Mouse (Mus musculus): ENCODE results near the gene Pnpla6.

DNA sequence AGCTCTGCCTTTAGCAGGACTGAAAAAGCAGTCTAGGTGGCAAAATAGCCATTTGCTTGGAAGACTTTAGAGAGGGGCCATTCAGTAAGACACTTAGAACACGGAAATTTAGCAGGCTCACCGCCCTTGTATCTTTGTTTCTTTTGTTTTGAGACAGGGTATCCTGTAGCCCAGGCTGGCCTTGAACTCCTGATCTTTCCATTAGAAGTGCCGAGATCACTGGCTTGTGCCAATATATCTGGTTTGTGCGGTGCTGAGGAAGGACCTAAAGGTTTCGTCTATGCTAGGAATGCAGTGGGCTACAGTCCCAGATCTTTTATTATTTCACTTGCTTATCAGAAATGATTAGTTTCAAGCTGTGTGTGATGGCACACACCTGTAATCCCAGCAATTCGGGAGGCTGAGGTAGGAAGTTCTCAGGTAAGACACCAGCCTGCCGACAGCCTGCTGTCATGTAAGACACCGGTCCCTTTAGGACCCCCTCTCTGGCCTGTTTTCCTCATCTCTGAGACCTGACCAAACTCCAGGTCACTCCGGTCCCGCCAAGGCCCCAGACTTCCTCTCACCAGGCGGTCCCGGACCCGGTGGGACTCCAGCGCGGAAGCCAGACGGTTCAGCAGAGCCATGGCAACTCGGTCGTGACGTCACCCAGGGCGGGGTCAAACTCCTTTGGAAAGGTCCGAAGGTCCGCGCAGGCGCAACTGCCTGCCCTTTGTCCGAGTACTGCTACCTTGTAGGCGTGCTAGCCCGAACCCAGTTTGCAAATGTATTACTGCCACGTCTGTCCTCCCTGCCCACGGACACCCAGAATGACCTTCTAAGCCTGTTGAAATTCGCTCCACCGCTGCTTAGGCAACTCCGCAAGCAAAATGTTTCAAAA lies 47.9 kb upstream of the Pnpla6 start, which contains the start of gene Pex11g:
- TF ChIP-seq EP300 (IDR thresholded peaks at IDR 0.05; ENCODE audit: insufficient read depth, low read depth, low read length) (0 out of 2 replicates have a peak, but pooled peaks have one; percentile 37), POLR2A (IDR thresholded peaks at IDR 0.05; ENCODE audit: insufficient read depth, low read length) (peak; percentile 82)

Measured in ES-Bruce4 (cell line).